Mouse (Mus musculus): ENCODE results near the gene Gm2a. TPM values are rescaled to one million over a fixed set of nuclear protein-coding genes. Genes with fewer than 3 reads are reported as not detected.
A peak's percentile ranks its signal among the peaks of the same experiment; 100 is the strongest.

Gene Gm2a
- polyA plus RNA-seq, 1 experiment from 2014 or later = 42.2 TPM

GRCm38 (mm10) chr11:55096731-55097462 lies 1.0 kb upstream of the Gm2a start:
- WGBS = 30% methylated on average over 11 of the region's 11 CpGs
- Histone ChIP-seq H3K9me3 (no peaks in the 10 kb centered on the region), H3K36me3 (0 out of 2 replicates have a peak, but pooled peaks cover 4% of the 10 kb centered on the region), H3K4me2 (peak overlapping the region; percentile 80), H3K4me1 (peaks cover 21% of the 10 kb centered on the region), H3K27ac (replicated peaks) (peak overlapping the region; percentile 89), H3K27me3 (replicated peaks) (no peaks in the 10 kb centered on the region), H3K9ac (peak overlapping the region; percentile 78), H3K4me3 (peak overlapping the region; percentile 66)
- no peak for ATAC-seq (ENCODE audit: extremely low read depth, insufficient number of reproducible peaks, low FRiP score, low TSS enrichment)

GRCm38 (mm10) chr11:55098189-55098915 lies 437 bp downstream of the Gm2a start:
- Histone ChIP-seq H3K4me1 (peaks cover 21% of the 10 kb centered on the region), H3K36me3 (0 out of 2 replicates have a peak, but pooled peaks cover 4% of the 10 kb centered on the region), H3K9me3 (no peaks in the 10 kb centered on the region), H3K4me2 (peak overlapping the region; percentile 80), H3K4me3 (peak overlapping the region; percentile 66), H3K27ac (replicated peaks) (peak overlapping the region; percentile 81), H3K9ac (peak overlapping the region; percentile 85), H3K27me3 (replicated peaks) (no peaks in the 10 kb centered on the region)
- no peak for ATAC-seq (ENCODE audit: extremely low read depth, insufficient number of reproducible peaks, low FRiP score, low TSS enrichment)
- 14% methylated on average over 24 of the region's 24 CpGs for WGBS

- Histone ChIP-seq H3K9ac (no peak overlapping the region), H3K27ac (replicated peaks) (no peak overlapping the region), H3K4me3 (no peak overlapping the region), H3K4me2 (peak overlapping the region; percentile 80), H3K27me3 (replicated peaks) (no peaks in the 10 kb centered on the region), H3K4me1 (peaks cover 21% of the 10 kb centered on the region), H3K9me3 (no peaks in the 10 kb centered on the region), H3K36me3 (peaks cover 12% of the 10 kb centered on the region; the same call in 1 of the 2 replicates)
- 86% methylated on average over 8 of the region's 8 CpGs for WGBS
- ATAC-seq (ENCODE audit: extremely low read depth, insufficient number of reproducible peaks, low FRiP score, low TSS enrichment) = no peak
Measured at GRCm38 (mm10) chr11:55099019-55099771, 1.3 kb downstream of the Gm2a start.

- ATAC-seq (ENCODE audit: extremely low read depth, insufficient number of reproducible peaks, low FRiP score, low TSS enrichment) = no peak
- no peak overlapping the region for H3K4me2 ChIP-seq
- 57% methylated on average over 4 of the region's 4 CpGs for WGBS
- H3K36me3 ChIP-seq = peaks cover 14% of the 10 kb centered on the region; the same call in 1 of the 2 replicates
- no peak overlapping the region for H3K4me3 ChIP-seq
- no peak overlapping the region for H3K27ac ChIP-seq (replicated peaks)
- H3K27me3 ChIP-seq (replicated peaks) = no peaks in the 10 kb centered on the region
- peaks cover 21% of the 10 kb centered on the region for H3K4me1 ChIP-seq
- no peak overlapping the region for H3K9ac ChIP-seq
- H3K9me3 ChIP-seq = no peaks in the 10 kb centered on the region
Measured at GRCm38 (mm10) chr11:55099868-55100267, 2.0 kb downstream of the Gm2a start.

- WGBS = 73% methylated on average over 3 of the region's 3 CpGs
- no peak for ATAC-seq (ENCODE audit: extremely low read depth, insufficient number of reproducible peaks, low FRiP score, low TSS enrichment)
Measured at GRCm38 (mm10) chr11:55102015-55102414, 4.1 kb downstream of the Gm2a start.

GRCm38 (mm10) chr11:55103229-55103628 lies 5.3 kb downstream of the Gm2a start:
- ATAC-seq (ENCODE audit: extremely low read depth, insufficient number of reproducible peaks, low FRiP score, low TSS enrichment) = no peak

More at GRCm38 (mm10) chr11:55102015-55102414, 4.1 kb downstream of the Gm2a start:
- Histone ChIP-seq H3K4me1 (peaks cover 15% of the 10 kb centered on the region), H3K4me3 (no peak overlapping the region), H3K9ac (no peak overlapping the region), H3K4me2 (no peak overlapping the region), H3K9me3 (no peaks in the 10 kb centered on the region), H3K36me3 (peaks cover 25% of the 10 kb centered on the region), H3K27ac (replicated peaks) (no peak overlapping the region), H3K27me3 (replicated peaks) (no peaks in the 10 kb centered on the region)

GRCm38 (mm10) chr11:55105389-55105788 lies 7.5 kb downstream of the Gm2a start:
- H3K9me3 ChIP-seq = no peaks in the 10 kb centered on the region
- 67% methylated on average over 4 of the region's 4 CpGs for WGBS
- ATAC-seq (ENCODE audit: extremely low read depth, insufficient number of reproducible peaks, low FRiP score, low TSS enrichment) = no peak
- no peak overlapping the region for H3K9ac ChIP-seq
- no peak overlapping the region for H3K4me3 ChIP-seq
- H3K27ac ChIP-seq (replicated peaks) = no peak overlapping the region
- H3K36me3 ChIP-seq = peaks cover 38% of the 10 kb centered on the region
- H3K4me2 ChIP-seq = no peak overlapping the region
- H3K27me3 ChIP-seq (replicated peaks) = no peaks in the 10 kb centered on the region
- H3K4me1 ChIP-seq = peaks cover 6% of the 10 kb centered on the region

More at GRCm38 (mm10) chr11:55103229-55103628, 5.3 kb downstream of the Gm2a start:
- Histone ChIP-seq H3K4me2 (no peak overlapping the region), H3K4me1 (peaks cover 12% of the 10 kb centered on the region), H3K36me3 (peaks cover 32% of the 10 kb centered on the region), H3K27ac (replicated peaks) (no peak overlapping the region), H3K4me3 (no peak overlapping the region), H3K9ac (no peak overlapping the region), H3K9me3 (no peaks in the 10 kb centered on the region), H3K27me3 (replicated peaks) (no peaks in the 10 kb centered on the region)
- WGBS = 73% methylated on average over 3 of the region's 3 CpGs

GRCm38 (mm10) chr11:55106636-55107035 lies 8.7 kb downstream of the Gm2a start:
- H3K27me3 ChIP-seq (replicated peaks) = no peaks in the 10 kb centered on the region
- H3K4me2 ChIP-seq = no peak overlapping the region
- H3K4me1 ChIP-seq = peaks cover 12% of the 10 kb centered on the region
- no peak overlapping the region for H3K9ac ChIP-seq
- peaks cover 34% of the 10 kb centered on the region for H3K36me3 ChIP-seq
- no peak overlapping the region for H3K27ac ChIP-seq (replicated peaks)
- H3K9me3 ChIP-seq = no peaks in the 10 kb centered on the region
- 83% methylated on average over 1 of the region's 1 CpGs for WGBS
- H3K4me3 ChIP-seq = no peak overlapping the region
- ATAC-seq (ENCODE audit: extremely low read depth, insufficient number of reproducible peaks, low FRiP score, low TSS enrichment) = no peak

GRCm38 (mm10) chr11:55109521-55110300 lies 11.8 kb downstream of the Gm2a start:
- Histone ChIP-seq H3K27me3 (replicated peaks) (no peaks in the 10 kb centered on the region), H3K4me1 (peaks cover 30% of the 10 kb centered on the region), H3K9ac (no peak overlapping the region), H3K27ac (replicated peaks) (no peak overlapping the region), H3K36me3 (peaks cover 24% of the 10 kb centered on the region; the same call in 1 of the 2 replicates), H3K4me2 (no peak overlapping the region), H3K4me3 (no peak overlapping the region), H3K9me3 (no peaks in the 10 kb centered on the region)
- ATAC-seq (ENCODE audit: extremely low read depth, insufficient number of reproducible peaks, low FRiP score, low TSS enrichment) = no peak
- 83% methylated on average over 7 of the region's 7 CpGs for WGBS

GRCm38 (mm10) chr11:55110566-55111169 lies 12.8 kb downstream of the Gm2a start:
- 65% methylated on average over 7 of the region's 7 CpGs for WGBS
- 0 out of 2 replicates have a peak overlapping the region, but pooled peaks have one; percentile 39 for H3K27ac ChIP-seq (replicated peaks)
- no peak overlapping the region for H3K4me2 ChIP-seq
- H3K27me3 ChIP-seq (replicated peaks) = no peaks in the 10 kb centered on the region
- no peak overlapping the region for H3K4me3 ChIP-seq
- H3K9me3 ChIP-seq = peaks cover 4% of the 10 kb centered on the region; the same call in 1 of the 2 replicates
- H3K36me3 ChIP-seq = peaks cover 24% of the 10 kb centered on the region; the same call in 1 of the 2 replicates
- peaks cover 30% of the 10 kb centered on the region for H3K4me1 ChIP-seq
- no peak for ATAC-seq (ENCODE audit: extremely low read depth, insufficient number of reproducible peaks, low FRiP score, low TSS enrichment)
- H3K9ac ChIP-seq = no peak overlapping the region
